Mouse (Mus musculus) neural tube, embryonic 12.5 days (tissue): Measurements from ENCODE around the gene Slc25a22. TPM values are rescaled to one million over a fixed set of nuclear protein-coding genes. Genes with fewer than 3 reads are reported as not detected.

Source experiments
- ATAC-seq: fragments of 200-750 bp; cut with Nextera tagmentation; 2 replicates; pipeline ENCODE4 v1.8.0; 2017; ENCODE audit warnings: low read depth, mild to moderate bottlenecking, moderate TSS enrichment, moderate library complexity; ENCODE audit not compliant: low FRiP score
- H3K27ac ChIP-seq: fragments of 300-500 bp; sonication (generic); 2 replicates; pipeline ENCODE4 v1.5.1; 2016
- H3K27me3 ChIP-seq: fragments of 300-500 bp; sonication (generic); replicated peaks from 2 replicates; pipeline ENCODE4 v1.6.1; 2016; ENCODE audit warnings: mild to moderate bottlenecking
- H3K36me3 ChIP-seq: fragments of 300-500 bp; sonication (generic); 2 replicates; pipeline ENCODE4 v1.6.1; 2016; ENCODE audit warnings: mild to moderate bottlenecking
- H3K4me1 ChIP-seq: fragments of 300-500 bp; sonication (generic); 2 replicates; pipeline ENCODE4 v1.6.1; 2016
- H3K4me2 ChIP-seq: fragments of 300-500 bp; sonication (generic); replicated peaks from 2 replicates; pipeline ENCODE4 v1.6.1; 2016; ENCODE audit warnings: mild to moderate bottlenecking
- H3K4me3 ChIP-seq: fragments of 300-500 bp; sonication (generic); 2 replicates; pipeline ENCODE4 v1.5.1; 2016
- H3K9ac ChIP-seq: fragments of 300-500 bp; sonication (generic); 2 replicates; pipeline ENCODE4 v1.6.1; 2016; ENCODE audit warnings: mild to moderate bottlenecking
- H3K9me3 ChIP-seq: fragments of 300-500 bp; sonication (generic); 2 replicates; pipeline ENCODE4 v1.6.1; 2016; ENCODE audit warnings: mild to moderate bottlenecking
- WGBS: fragments of 180-500 bp; shearing (Covaris S2); methylation state at CpG from one replicate; pipeline ENCODE4 v1.1.7; 2016; 5-methylcytosine and 5-hydroxymethylcytosine counted together
- polyA plus RNA-seq: library from polyadenylated mRNA; unstranded; fragments of >200 nt; fragmentation: Nextera tagmentation; extraction: Ambion mirVana; gene quantifications from 2 replicates; pipeline ENCODE4 v1.2.1, GENCODE M21; 2016

Gene Slc25a22
- polyA plus RNA-seq, result 57.6 and 57.7 TPM in 2 replicates

DNA sequence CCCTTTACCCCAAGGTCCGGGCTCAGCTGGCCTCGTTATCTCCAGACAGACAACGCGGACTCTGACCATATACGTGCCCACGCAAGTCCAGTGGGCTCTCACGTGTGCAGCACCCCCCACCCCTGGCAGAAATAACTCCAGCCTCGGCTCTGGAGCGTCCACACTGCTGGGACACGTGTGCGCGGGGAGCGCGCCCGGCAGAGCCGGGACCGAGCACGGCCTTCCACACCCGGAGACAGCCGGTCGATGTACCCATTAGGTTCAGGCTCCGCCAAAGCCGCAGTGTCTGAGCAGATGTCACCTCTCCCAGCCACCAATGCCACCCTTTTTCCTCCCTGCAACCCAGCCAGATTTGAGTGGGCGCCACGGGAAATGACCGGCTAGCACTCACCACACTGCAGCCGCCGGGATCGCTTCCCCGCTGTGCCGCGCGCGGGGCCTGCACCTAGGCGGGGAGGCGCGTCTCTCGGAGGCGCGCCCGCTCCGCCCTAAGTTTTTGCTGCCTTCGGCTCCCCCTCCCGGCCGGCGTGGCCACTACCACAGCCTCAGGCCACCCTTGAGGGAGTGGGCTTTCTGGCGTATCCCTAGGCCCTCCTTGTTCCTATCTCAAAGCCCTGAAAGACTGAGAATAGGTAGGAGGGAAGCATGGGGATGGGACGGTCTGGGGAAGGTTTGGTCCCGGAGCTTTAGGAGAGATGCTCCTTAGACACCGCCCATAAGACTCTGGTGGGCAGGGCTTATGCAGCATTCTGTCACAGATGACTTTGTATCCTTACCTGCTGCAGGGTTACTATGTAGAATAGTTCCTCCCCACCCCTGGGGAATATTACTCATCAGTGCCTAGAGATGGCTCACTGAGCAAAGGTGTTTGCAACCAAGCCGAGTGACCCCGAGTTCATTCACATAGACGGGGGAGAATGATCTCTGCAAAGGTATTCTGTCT lies at the start of gene Slc25a22:
Gene Slc25a22 (minus strand): TSS at position 715 of the 943 bp plus-strand sequence.
- peak; percentile 72 for ATAC-seq
- no peaks in the 10 kb centered on the region for H3K27me3 ChIP-seq
- no peaks in the 10 kb centered on the region for H3K9me3 ChIP-seq
- H3K9ac ChIP-seq, result peak within 1 kb of the TSS; percentile 76
- 0 out of 2 replicates have a peak within 1 kb of the TSS, but pooled peaks have one; percentile 6 for H3K27ac ChIP-seq
- peaks cover 42% of the 10 kb centered on the region for H3K36me3 ChIP-seq
- peak within 1 kb of the TSS; percentile 56 for H3K4me3 ChIP-seq
- peak within 1 kb of the TSS; percentile 89 for H3K4me2 ChIP-seq
- H3K4me1 ChIP-seq, result peaks cover 54% of the 10 kb centered on the region
- 6% methylated on average over 53 of the region's 53 CpGs for WGBS

DNA sequence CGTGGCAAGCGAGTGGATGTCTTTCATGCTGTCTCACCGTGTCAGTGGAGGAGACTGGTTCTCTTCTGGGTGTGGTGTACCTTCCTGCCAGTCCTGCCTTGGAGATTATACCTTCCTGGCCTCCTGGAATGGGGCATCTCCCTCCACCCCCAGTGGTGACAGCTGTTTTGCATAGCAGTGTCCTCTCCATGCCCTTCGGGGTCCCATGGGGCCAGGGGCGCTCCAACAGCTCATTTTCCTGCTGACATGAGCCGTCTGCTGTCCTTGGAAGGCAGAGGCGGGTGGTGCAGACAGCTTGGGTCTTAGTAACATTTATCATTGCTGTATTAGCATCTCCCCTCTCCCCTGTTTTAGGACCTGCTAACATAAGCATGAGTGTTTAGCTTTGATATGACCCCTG lies 49.4 kb upstream of the Slc25a22 start:
- Histone ChIP-seq H3K4me1 (peaks cover 20% of the 10 kb centered on the region), H3K4me3 (no peak overlapping the region), H3K27me3 (peaks cover 17% of the 10 kb centered on the region), H3K4me2 (no peak overlapping the region), H3K36me3 (peaks cover 6% of the 10 kb centered on the region; the same call in 1 of the 2 replicates), H3K27ac (peak overlapping the region; percentile 23; the same call in 1 of the 2 replicates), H3K9me3 (no peaks in the 10 kb centered on the region), H3K9ac (0 out of 2 replicates have a peak overlapping the region, but pooled peaks have one; percentile 13)
- 66% methylated on average over 7 of the region's 7 CpGs for WGBS
- ATAC-seq, result no peak

DNA sequence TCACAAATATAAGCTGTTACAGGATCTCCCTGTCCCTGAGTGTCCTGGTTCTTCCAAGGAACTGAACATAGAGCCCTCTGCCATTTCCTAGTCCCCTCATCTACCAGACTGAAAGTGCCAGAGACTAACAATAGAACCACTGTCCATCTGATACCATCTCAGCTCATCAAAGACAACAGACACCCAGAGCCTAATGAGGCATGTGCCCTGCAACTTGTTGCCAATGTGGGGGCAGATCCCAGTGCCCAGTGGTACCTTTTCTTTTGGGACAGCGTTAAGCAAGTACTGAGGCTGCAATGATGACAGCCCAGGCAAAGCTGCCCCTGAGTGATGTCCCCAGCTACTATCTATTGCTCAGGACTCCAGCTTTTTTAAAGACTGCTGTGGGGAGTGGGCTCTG lies 48.5 kb upstream of the Slc25a22 start:
- no peak overlapping the region for H3K27ac ChIP-seq
- H3K9ac ChIP-seq, result no peak overlapping the region
- peaks cover 28% of the 10 kb centered on the region for H3K4me1 ChIP-seq
- no peak overlapping the region for H3K4me2 ChIP-seq
- no peak overlapping the region for H3K4me3 ChIP-seq
- H3K36me3 ChIP-seq, result no peaks in the 10 kb centered on the region
- H3K9me3 ChIP-seq, result no peaks in the 10 kb centered on the region
- no peak for ATAC-seq
- 88% methylated on average over 1 of the region's 1 CpGs for WGBS
- H3K27me3 ChIP-seq, result peaks cover 19% of the 10 kb centered on the region

DNA sequence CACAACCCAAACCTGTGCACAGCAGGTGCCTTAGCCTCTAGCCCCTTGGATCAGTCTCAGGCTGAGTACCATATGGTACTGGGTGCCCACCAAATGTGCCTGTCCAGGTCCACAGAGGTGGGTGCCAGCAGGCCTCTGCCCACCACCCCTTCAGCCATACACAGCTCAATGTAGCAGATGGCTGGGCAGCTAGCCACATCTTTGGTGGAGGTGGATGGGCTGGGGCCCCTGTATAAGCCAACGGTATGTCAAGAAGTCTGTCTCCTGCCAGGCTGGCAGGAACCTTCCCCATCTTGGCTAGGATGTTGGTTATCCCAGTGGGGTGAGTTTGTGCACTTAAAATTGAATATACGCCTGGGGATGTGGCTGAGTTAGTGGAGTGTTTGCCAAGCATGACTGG lies 47.9 kb upstream of the Slc25a22 start:
- H3K4me3 ChIP-seq, result no peak overlapping the region
- peaks cover 19% of the 10 kb centered on the region for H3K27me3 ChIP-seq
- no peak overlapping the region for H3K9ac ChIP-seq
- H3K4me2 ChIP-seq, result no peak overlapping the region
- no peaks in the 10 kb centered on the region for H3K9me3 ChIP-seq
- H3K36me3 ChIP-seq, result no peaks in the 10 kb centered on the region
- H3K27ac ChIP-seq, result no peak overlapping the region
- peaks cover 32% of the 10 kb centered on the region for H3K4me1 ChIP-seq
- WGBS, result 88% methylated on average over 2 of the region's 2 CpGs
- ATAC-seq, result no peak

DNA sequence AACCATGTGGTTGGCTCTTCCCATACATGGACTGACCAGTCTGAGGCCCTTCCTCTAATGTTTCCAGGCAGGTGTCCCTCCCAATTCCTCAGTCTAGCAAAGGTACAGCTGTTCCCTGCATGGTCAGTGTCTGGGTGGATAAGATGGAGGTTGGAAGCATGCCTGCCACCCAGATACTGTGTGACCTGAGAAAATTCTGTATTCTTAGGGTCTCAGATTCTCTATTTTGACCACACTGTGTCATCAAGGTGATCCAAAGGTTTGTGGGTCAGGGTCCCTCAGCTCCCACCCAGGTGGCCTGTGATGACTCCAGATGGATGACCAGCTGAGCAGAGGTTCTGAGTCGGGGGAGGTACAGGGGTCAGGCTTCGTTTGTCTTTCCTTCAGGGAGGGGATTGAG lies 47.5 kb upstream of the Slc25a22 start:
- Histone ChIP-seq H3K4me2 (no peak overlapping the region), H3K27me3 (peaks cover 19% of the 10 kb centered on the region), H3K9me3 (no peaks in the 10 kb centered on the region), H3K4me3 (no peak overlapping the region), H3K9ac (no peak overlapping the region), H3K27ac (no peak overlapping the region), H3K4me1 (peaks cover 32% of the 10 kb centered on the region), H3K36me3 (no peaks in the 10 kb centered on the region)
- WGBS, result 74% methylated on average over 2 of the region's 2 CpGs
- no peak for ATAC-seq

DNA sequence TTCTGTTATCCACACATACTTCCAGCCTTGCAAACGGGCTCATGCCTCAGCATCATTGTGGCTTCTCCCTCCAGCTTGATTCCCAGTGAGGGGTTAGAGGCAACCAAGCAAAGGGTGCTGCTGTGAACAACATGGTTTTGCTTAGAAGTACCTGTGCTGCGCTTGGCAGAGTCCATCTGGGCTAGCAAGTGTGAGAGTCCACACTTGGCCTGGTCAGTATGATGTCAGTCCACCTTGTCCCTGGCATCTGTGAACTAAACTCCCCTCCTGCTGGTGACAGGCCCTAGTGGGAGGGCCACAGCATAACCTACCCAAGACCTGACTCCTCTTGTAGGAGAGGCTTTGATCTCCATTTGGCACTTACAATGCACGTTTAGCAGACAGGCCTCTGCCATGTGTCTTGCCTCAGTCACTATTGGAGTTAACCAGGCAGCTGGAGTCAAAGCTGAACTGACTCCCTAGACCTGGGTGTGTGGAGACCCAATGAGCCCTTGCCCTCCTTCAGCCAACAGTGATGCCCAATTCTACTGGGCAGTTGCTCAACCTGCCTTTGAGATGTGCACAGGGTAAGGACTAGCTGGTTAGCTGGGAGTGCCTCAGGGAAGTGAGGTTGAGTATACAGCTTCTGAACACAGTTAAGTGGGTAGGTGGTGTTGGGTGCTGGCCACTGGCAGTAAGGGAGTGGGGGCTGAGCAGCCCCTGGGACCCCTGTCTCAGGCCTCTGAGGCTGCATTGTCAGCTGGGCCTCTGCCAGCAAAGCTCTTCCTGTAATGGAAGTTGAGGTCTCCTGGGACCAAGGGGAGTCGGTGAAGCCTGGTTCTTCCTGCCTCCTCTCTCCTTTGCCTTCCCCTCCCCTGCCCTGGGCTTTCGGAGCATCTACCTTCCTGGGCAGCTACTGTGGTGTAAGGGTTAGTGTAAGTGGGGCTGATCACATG lies 46.8 kb upstream of the Slc25a22 start:
- Histone ChIP-seq H3K4me2 (0 out of 2 replicates have a peak overlapping the region, but pooled peaks have one; percentile 26), H3K9me3 (no peaks in the 10 kb centered on the region), H3K4me3 (no peak overlapping the region), H3K9ac (no peak overlapping the region), H3K27ac (no peak overlapping the region), H3K27me3 (peaks cover 19% of the 10 kb centered on the region), H3K4me1 (peaks cover 32% of the 10 kb centered on the region), H3K36me3 (no peaks in the 10 kb centered on the region)
- WGBS, result 70% methylated on average over 5 of the region's 5 CpGs
- no peak for ATAC-seq

DNA sequence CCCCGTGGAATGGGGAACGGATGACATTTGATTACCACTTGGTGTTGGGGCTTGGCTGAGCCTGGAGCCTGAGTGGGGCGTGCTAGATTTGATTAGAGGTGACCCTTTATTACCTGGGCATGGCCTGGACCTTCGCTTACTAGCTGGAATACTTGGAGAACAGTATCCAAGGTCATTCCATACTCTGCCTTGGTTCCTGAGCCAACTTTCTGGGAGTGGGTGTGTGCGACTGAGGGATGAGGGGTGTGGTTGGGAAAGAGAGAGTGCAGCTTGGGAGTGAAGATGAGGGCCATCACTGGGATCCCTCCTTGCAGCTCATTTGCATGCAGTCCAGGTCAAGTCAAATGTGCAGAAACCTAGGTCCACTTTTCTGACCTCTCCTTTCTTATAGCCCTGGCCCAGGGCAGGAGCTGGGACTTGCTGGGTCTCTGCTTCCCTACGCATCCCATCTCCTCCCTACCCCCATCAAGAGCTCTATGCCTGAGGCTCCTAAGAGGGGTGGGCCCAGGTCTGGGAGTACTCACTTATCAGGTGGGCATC lies 45.5 kb upstream of the Slc25a22 start:
- WGBS, result 67% methylated on average over 6 of the region's 6 CpGs
- ATAC-seq, result no peak

DNA sequence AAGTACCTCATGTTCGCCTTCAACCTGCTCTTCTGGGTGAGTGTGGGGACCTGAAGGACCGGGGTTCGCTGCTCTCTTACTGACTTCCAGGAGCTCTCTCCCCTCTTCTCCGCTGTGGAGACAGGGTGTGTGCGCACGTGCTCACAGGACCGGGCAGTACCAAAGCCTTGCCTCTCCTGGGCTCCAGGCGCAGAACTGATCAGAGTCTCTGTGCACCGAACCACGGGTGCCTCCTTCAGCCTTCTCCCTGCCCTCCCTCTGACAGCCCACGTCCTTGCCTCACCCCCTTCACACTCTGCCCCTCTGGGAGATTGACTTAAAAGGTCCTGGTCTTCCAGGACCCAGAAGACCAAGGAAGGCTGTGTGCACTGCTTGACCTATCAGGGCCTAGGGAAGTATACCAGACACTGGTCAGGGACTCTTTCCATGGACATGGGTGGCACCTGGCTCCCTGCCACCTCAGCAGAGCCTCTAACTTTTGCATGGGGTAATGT lies 44.9 kb upstream of the Slc25a22 start:
- WGBS, result 4% methylated on average over 11 of the region's 11 CpGs
- no peak overlapping the region for H3K27ac ChIP-seq
- H3K9ac ChIP-seq, result peak overlapping the region; percentile 69
- no peaks in the 10 kb centered on the region for H3K9me3 ChIP-seq
- no peaks in the 10 kb centered on the region for H3K36me3 ChIP-seq
- H3K4me2 ChIP-seq, result peak overlapping the region; percentile 95
- H3K4me1 ChIP-seq, result peaks cover 31% of the 10 kb centered on the region
- peak overlapping the region; percentile 57 for H3K4me3 ChIP-seq
- H3K27me3 ChIP-seq, result peaks cover 19% of the 10 kb centered on the region
- ATAC-seq, result no peak

More for the DNA sequence above, 45.5 kb upstream of the Slc25a22 start:
- Histone ChIP-seq H3K4me3 (peak overlapping the region; percentile 57; the same call in 1 of the 2 replicates), H3K4me2 (peak overlapping the region; percentile 95; the same call in 1 of the 2 replicates), H3K9ac (peak overlapping the region; percentile 69; the same call in 1 of the 2 replicates), H3K27ac (no peak overlapping the region), H3K4me1 (peaks cover 32% of the 10 kb centered on the region), H3K9me3 (no peaks in the 10 kb centered on the region), H3K36me3 (no peaks in the 10 kb centered on the region), H3K27me3 (peaks cover 19% of the 10 kb centered on the region)

DNA sequence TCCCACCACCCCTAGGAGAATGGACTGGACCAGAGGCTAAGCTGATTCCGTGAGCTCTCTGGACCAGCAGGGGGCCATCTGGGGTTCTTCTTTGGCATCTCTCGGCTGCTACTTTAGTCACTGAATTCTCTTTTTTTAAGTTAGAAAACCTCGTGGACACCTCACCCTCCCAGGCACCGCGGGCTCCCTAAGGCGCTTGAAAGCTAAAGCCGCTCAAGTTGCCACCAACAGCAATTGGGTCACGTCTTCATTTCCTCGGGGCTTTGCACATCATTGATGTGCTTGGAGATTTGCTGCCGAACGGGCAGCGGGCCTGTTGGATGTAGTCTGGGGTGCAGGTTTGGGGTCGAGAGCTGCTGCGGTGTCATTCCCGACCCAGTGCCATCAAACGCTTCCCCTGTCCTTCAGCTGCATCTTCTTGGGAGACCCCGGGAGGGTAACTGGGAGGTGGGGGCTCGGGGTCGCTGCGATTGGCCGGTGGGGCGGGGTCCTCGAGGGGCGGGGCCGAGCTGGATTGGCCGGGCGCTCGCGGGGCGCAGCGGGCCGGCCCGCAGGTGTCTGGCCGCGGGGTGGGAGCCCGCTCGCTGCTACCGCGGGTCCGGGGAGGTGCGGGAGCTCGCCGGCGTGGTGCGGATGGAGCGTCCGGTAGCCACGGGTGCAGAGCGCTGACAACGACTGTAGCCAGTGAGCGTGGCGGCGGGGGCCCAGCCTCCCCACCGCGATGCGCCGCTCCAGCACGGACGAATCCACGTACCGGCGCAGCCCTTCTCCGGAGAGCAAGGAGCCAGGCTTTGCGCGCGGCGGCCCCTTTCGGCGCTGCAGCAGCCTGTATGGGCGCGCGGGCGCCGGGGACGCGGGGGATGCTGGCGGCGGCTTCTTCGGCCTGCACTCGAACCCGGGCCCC lies 44.1 kb upstream of the Slc25a22 start:
- Histone ChIP-seq H3K4me1 (peaks cover 30% of the 10 kb centered on the region), H3K9ac (peak overlapping the region; percentile 69), H3K27me3 (peaks cover 27% of the 10 kb centered on the region)

DNA sequence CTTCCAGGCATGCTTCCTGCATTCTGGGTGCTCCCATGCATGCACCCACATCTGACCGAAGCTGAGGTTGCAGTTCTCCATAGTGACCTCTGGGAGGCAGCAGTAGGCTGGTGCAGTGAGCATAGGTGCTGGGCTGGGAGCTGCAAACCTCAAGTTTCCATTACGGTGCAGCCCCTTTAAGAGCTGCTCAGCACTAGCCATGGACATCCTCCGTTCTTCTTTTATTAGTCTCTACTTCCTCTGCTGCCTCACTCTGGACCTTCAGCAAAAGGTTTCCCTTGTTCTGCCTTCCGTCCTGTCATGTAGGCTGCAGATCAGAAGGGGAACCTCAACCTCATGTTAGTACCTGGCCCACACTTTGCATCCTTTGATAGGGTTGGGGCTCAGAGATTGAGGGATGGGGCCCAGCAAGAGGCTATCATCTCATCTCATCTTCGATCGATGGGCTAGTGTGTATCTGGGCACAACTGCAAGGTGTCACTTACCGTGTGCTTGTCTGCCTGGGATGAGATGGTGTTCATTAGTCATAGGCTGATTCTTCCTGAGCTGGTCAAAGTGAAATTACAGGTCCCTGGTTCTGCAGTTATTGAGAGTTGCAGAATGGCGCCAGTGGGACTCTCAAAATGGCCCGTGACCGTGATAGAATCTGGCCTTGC lies 43.3 kb upstream of the Slc25a22 start:
- no peaks in the 10 kb centered on the region for H3K9me3 ChIP-seq
- H3K4me1 ChIP-seq, result peaks cover 37% of the 10 kb centered on the region
- peak; percentile 55 for ATAC-seq
- 0 out of 2 replicates have a peak overlapping the region, but pooled peaks have one; percentile 8 for H3K4me3 ChIP-seq
- H3K27ac ChIP-seq, result no peak overlapping the region
- 5% methylated on average over 10 of the region's 10 CpGs for WGBS
- no peak overlapping the region for H3K9ac ChIP-seq
- H3K4me2 ChIP-seq, result peak overlapping the region; percentile 95
- H3K36me3 ChIP-seq, result no peaks in the 10 kb centered on the region
- H3K27me3 ChIP-seq, result peaks cover 35% of the 10 kb centered on the region

More for the DNA sequence above, 44.1 kb upstream of the Slc25a22 start:
- no peaks in the 10 kb centered on the region for H3K36me3 ChIP-seq
- peak overlapping the region; percentile 95 for H3K4me2 ChIP-seq
- ATAC-seq, result peak; percentile 63
- peak overlapping the region; percentile 57 for H3K4me3 ChIP-seq
- H3K27ac ChIP-seq, result no peak overlapping the region
- under 1% methylated on average over 81 of the region's 81 CpGs for WGBS
- no peaks in the 10 kb centered on the region for H3K9me3 ChIP-seq
